Comparison of ENCODE assay signal across 8 mouse cellular contexts in genomic region chr2:167532131-167532530, GRCm38 (mm10). TPM values are rescaled to one million over a fixed set of nuclear protein-coding genes. Genes with fewer than 3 reads are reported as not detected.
DNase-seq lines count a peak whose midpoint lies in the region; ATAC-seq and TF ChIP-seq lines count a peak whose summit lies in the region.

No protein-coding gene starts in this region.

- no peaks in the 10 kb centered on the region for H3K36me3 ChIP-seq in liver, embryonic 12.5 days
- H3K36me3 ChIP-seq in ES-E14 (ENCODE audit: control insufficient read depth, insufficient read depth, low read length, poor library complexity, severe bottlenecking): no peaks in the 10 kb centered on the region
- H3K36me3 ChIP-seq in limb, embryonic 14.5 days (ENCODE audit: control insufficient read depth, insufficient read depth, low read length): no peaks in the 10 kb centered on the region

- no peak overlapping the region for H3K9ac ChIP-seq in liver, embryonic 12.5 days
- no peak overlapping the region for H3K9ac ChIP-seq in ES-E14 (ENCODE audit: insufficient read depth, low read depth, low read length, poor library complexity, severe bottlenecking)
- H3K9ac ChIP-seq in limb, embryonic 14.5 days (ENCODE audit: low read depth, low read length, severe bottlenecking): no peak overlapping the region

- no peak overlapping the region for H3K27ac ChIP-seq in liver, embryonic 12.5 days
- H3K27ac ChIP-seq in ES-E14 (ENCODE audit: insufficient read depth, low read depth, low read length, poor library complexity, severe bottlenecking): no peak overlapping the region
- H3K27ac ChIP-seq in limb, embryonic 14.5 days (replicated peaks; ENCODE audit: low read depth, low read length): no peak overlapping the region

- no peaks in the 10 kb centered on the region for H3K9me3 ChIP-seq in liver, embryonic 12.5 days (replicated peaks)
- H3K9me3 ChIP-seq in ES-E14 (ENCODE audit: control insufficient read depth, insufficient read depth, low read depth, low read length): no peaks in the 10 kb centered on the region
- H3K9me3 ChIP-seq in limb, embryonic 14.5 days (ENCODE audit: control insufficient read depth, low read length): no peaks in the 10 kb centered on the region

- 20% methylated on average over 13 of the region's 13 CpGs for WGBS in liver, embryonic 12.5 days (ENCODE audit: insufficient replicate concordance)
- 21% methylated on average over 13 of the region's 13 CpGs for WGBS in limb, embryonic 14.5 days

- ATAC-seq in liver, embryonic 12.5 days: no peak
- ATAC-seq in erythroblast, adult 5-6 weeks (replicated peaks; ENCODE audit: low FRiP score, poor library complexity, severe bottlenecking): peak; percentile 72
- peak; percentile 58 for ATAC-seq in limb, embryonic 14.5 days (ENCODE audit: low FRiP score, low read depth)

- in situ Hi-C loops in ES-E14 (cut with MboI; ENCODE audit: low sequenced_read_pairs in 2 of 2, unreplicated experiment in 2 of 2): loop anchor here (5.0 to 10.0 kb wide), 3 partner anchors 70 to 363 kb away; no protein-coding TSS in a partner anchor

- peaks cover 35% of the 10 kb centered on the region for H3K27me3 ChIP-seq in liver, embryonic 12.5 days (replicated peaks)
- H3K27me3 ChIP-seq in limb, embryonic 14.5 days (ENCODE audit: control insufficient read depth, insufficient read depth, low read length): peaks cover 13% of the 10 kb centered on the region; the same call in 1 of the 2 replicates

- H3K4me1 ChIP-seq in liver, embryonic 12.5 days: peaks cover 18% of the 10 kb centered on the region
- peaks cover 0 to 14% of the 10 kb centered on the region in 2 experiments; a peak in 2 of 4 replicates for H3K4me1 ChIP-seq in ES-E14 (ENCODE audit: control insufficient read depth in 2 of 2, insufficient read depth in 2 of 2, low read length in 2 of 2, poor library complexity in 1 of 2)
- no peaks in the 10 kb centered on the region for H3K4me1 ChIP-seq in limb, embryonic 14.5 days (ENCODE audit: control insufficient read depth, insufficient read depth, low read length)

- no peak for TF ChIP-seq POLR2A in limb, embryonic 14.5 days (IDR thresholded peaks at IDR 0.05; ENCODE audit: borderline replicate concordance, extremely low read depth, insufficient read depth, insufficient read length)

- no peak overlapping the region for H3K4me2 ChIP-seq in liver, embryonic 12.5 days
- no peak overlapping the region for H3K4me2 ChIP-seq in limb, embryonic 14.5 days (replicated peaks; ENCODE audit: low read depth, low read length, severe bottlenecking)

- no peak overlapping the region for H3K4me3 ChIP-seq in liver, embryonic 12.5 days
- H3K4me3 ChIP-seq in ES-E14 (ENCODE audit: insufficient read depth in 1 of 2, low read depth in 1 of 2, low read length in 2 of 2, poor library complexity in 1 of 2, severe bottlenecking in 1 of 2): no peak overlapping the region
- no peak overlapping the region for H3K4me3 ChIP-seq in limb, embryonic 14.5 days (replicated peaks; ENCODE audit: low read length)

- peak; percentile 63 to 75 for DNase-seq in cerebellum, postnatal 14 days
- DNase-seq in cerebellum, adult 9-10 months: no peak
- peak; percentile 57 for DNase-seq in liver
- no peak for DNase-seq in ES-E14 (ENCODE audit: low read depth, low spot score)
- DNase-seq in limb, embryonic 14.5 days (ENCODE audit: low spot score): no peak
- peak; percentile 78 for DNase-seq in testis, postnatal 10 days (ENCODE audit: low spot score)

TF ChIP-seq in ES-E14, 5 proteins besides CTCF, POLR2A, EP300 and RAD21:
- TF ChIP-seq MAFK (IDR thresholded peaks at IDR 0.05; ENCODE audit: insufficient read depth, low read depth, low read length) (no peak), ZC3H11A (IDR thresholded peaks at IDR 0.05; ENCODE audit: borderline replicate concordance, low read depth, low read length) (peak; percentile 64), ZNF384 (IDR thresholded peaks at IDR 0.05; ENCODE audit: low read depth, low read length) (no peak)
TF ChIP-seq in ES-E14: peak in this region for 1.

RNA-seq across cellular contexts. Expression of gene Snai1, which starts 5.9 kb away (rescaled TPM):
- 4.9 and 5.0 TPM in 2 replicates for polyA plus RNA-seq in liver, embryonic 12.5 days (2016; fragmentation: Nextera tagmentation; extraction: Ambion mirVana)
- total RNA-seq in ES-E14 (2012; rRNA removed): 1.4 and 3.4 TPM in 2 replicates
- not detected in 2 replicates for total RNA-seq in erythroblast, adult 5-6 weeks (2015; ENCODE audit: low replicate concordance)
- total RNA-seq in erythroblast, adult 5-6 weeks (2017; ENCODE audit: low replicate concordance): 0.70 TPM in 1 of 2 replicates, not detected in the other
- 123 and 187 TPM in 2 replicates for polyA plus RNA-seq in limb, embryonic 14.5 days (2012; rRNA removed)
- polyA plus RNA-seq in limb, embryonic 14.5 days (2014; fragmentation: Nextera tagmentation; extraction: Ambion mirVana): 67.9 and 69.1 TPM in 2 replicates

RNA-seq across cellular contexts. Expression of gene Spata2, which starts 39.4 kb away (rescaled TPM):
- 11.0 TPM in 2 replicates for polyA plus RNA-seq in liver, embryonic 12.5 days (2016; fragmentation: Nextera tagmentation; extraction: Ambion mirVana)
- total RNA-seq in ES-E14 (2012; rRNA removed): 10.0 and 11.0 TPM in 2 replicates
- total RNA-seq in erythroblast, adult 5-6 weeks (2015; ENCODE audit: low replicate concordance): 6.1 and 9.4 TPM in 2 replicates
- total RNA-seq in erythroblast, adult 5-6 weeks (2017; ENCODE audit: low replicate concordance): 6.3 and 7.6 TPM in 2 replicates
- 17.8 and 23.0 TPM in 2 replicates for polyA plus RNA-seq in limb, embryonic 14.5 days (2012; rRNA removed)
- polyA plus RNA-seq in limb, embryonic 14.5 days (2014; fragmentation: Nextera tagmentation; extraction: Ambion mirVana): 12.3 and 12.4 TPM in 2 replicates

RNA-seq across cellular contexts. Expression of gene Rnf114, which starts 39.7 kb away (rescaled TPM):
- polyA plus RNA-seq in liver, embryonic 12.5 days (2016; fragmentation: Nextera tagmentation; extraction: Ambion mirVana): 37.6 and 37.9 TPM in 2 replicates
- 39.3 and 48.1 TPM in 2 replicates for total RNA-seq in ES-E14 (2012; rRNA removed)
- 39.6 and 41.6 TPM in 2 replicates for total RNA-seq in erythroblast, adult 5-6 weeks (2015; ENCODE audit: low replicate concordance)
- total RNA-seq in erythroblast, adult 5-6 weeks (2017; ENCODE audit: low replicate concordance): 32.3 and 41.5 TPM in 2 replicates
- 83.6 and 102 TPM in 2 replicates for polyA plus RNA-seq in limb, embryonic 14.5 days (2012; rRNA removed)
- 78.1 and 81.9 TPM in 2 replicates for polyA plus RNA-seq in limb, embryonic 14.5 days (2014; fragmentation: Nextera tagmentation; extraction: Ambion mirVana)

Comparison
In these comparisons a context has a peak if more than half of its experiments do, and no peak if none do; other contexts are left out.
1. DNase-seq: peak in cerebellum, postnatal 14 days (2 of 2), liver (single experiment) and testis, postnatal 10 days (single experiment); none in cerebellum, adult 9-10 months (single experiment), ES-E14 (single experiment) and limb, embryonic 14.5 days (single experiment).